Mouse (Mus musculus): ENCODE measurements around the gene Sf3a2. TPM values are rescaled to one million over a fixed set of nuclear protein-coding genes. Genes with fewer than 3 reads are reported as not detected.

Sf3a2 gene
- total RNA-seq, 2 experiments from 2014 or later: 46.2 to 52.0 TPM

- no peak for DNase-seq (ENCODE audit: extremely low spot score in 1 of 2, low spot score in 1 of 2)
These were observed 45.3 kb downstream of the Sf3a2 start for GRCm38 (mm10) chr10:80843087-80843930.

GRCm38 (mm10) chr10:80843931-80844547 is 46.0 kb downstream of the Sf3a2 start, which contains the start of gene Lingo3:
TSS of gene Lingo3 (minus strand) at chr10:80844039.
- DNase-seq (ENCODE audit: extremely low spot score in 1 of 2, low spot score in 1 of 2): peak; percentile 51 to 52

DNA sequence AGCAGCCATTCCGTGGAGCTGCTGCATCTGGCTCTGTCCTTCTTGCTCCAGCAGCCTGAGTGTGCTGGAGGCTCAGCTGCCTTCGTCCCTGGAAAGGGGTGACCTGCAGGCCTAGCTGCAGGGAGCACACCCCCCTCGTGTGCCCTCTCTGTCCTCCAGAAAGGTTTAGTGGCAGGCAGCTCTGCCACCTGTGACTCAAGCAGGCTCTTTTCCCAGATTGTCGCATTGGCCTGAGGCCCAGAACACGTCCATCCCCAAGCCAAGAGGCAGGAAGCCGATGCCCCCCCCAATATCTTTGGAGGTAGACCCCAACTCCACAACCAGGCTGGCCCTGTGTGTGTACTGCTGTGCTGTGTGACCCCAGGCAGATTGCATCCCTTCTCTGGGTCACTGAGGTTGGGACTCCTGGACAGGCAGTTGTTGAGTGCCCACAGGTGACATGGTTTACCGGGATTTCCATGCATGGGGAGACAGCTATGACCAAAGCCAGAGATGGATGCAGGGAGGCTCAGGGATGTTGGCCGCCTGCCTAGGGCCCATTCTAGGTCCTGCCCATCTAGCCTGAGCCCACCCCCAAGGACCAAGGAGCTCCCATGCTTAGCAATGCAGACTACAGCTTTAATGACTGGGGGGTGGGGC is 47.2 kb downstream of the Sf3a2 start:
- DNase-seq (ENCODE audit: extremely low spot score in 1 of 2, low spot score in 1 of 2): no peak

GRCm38 (mm10) chr10:80845732-80846131 is 47.7 kb downstream of the Sf3a2 start:
- DNase-seq (ENCODE audit: extremely low spot score in 1 of 2, low spot score in 1 of 2): no peak

DNA sequence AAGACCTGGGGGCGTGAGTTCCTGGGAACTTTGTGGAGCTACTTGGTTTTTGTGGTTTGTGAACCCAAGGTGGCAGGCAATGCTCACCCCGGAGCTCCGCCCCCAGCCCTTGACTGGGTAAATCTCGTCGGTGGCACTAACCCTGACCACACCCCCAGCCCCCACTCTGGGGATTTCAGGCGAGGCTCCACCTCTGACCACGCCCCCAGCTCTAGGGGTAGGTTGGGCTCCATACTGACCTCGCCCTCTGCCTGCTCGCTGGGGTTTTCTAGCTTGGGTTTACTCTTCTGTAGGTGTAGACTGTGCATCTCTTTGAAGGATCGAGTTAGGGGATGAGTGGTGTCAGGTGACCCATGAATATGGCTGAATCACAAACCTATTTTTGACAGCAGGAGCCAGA is 50.6 kb downstream of the Sf3a2 start:
- DNase-seq (ENCODE audit: extremely low spot score in 1 of 2, low spot score in 1 of 2): no peak

Small RNA genes lying within 50 kb of the gene (microRNA-seq; reads per million reads assigned to microRNA genes)
- 4.2 to 4.8 reads per million in 2 experiments for gene Mir1982

Other genes with a start within 250 kb of the Sf3a2 start
- gene Rexo1, start 236.6 kb upstream of the Sf3a2 start, total RNA-seq (2021): 10 to 100 TPM; 45.2 to 54.6 TPM
- 10 to 100 TPM; 57.3 to 57.6 TPM for gene Klf16, start 220.9 kb upstream of the Sf3a2 start, total RNA-seq (2021)
- 100 to 1,000 TPM; 184 to 192 TPM for gene Abhd17a, start 207.9 kb upstream of the Sf3a2 start, total RNA-seq (2021)
- gene Scamp4, start 195.3 kb upstream of the Sf3a2 start, total RNA-seq (2021): 10 to 100 TPM; 44.1 to 45.5 TPM
- gene Adat3, start 195.3 kb upstream of the Sf3a2 start, total RNA-seq (2021): 1 to 10 TPM; 1.7 to 1.8 TPM
- gene Gm49322, start 192.2 kb upstream of the Sf3a2 start, total RNA-seq (2021): 1 to 10 TPM; 2.4 to 3.4 TPM
- gene Csnk1g2, start 175.4 kb upstream of the Sf3a2 start, total RNA-seq (2021): 100 to 1,000 TPM; 208 to 236 TPM
- 100 to 1,000 TPM; 103 to 107 TPM for gene Btbd2, start 141.1 kb upstream of the Sf3a2 start, total RNA-seq (2021)
- gene Mknk2, start 120.1 kb upstream of the Sf3a2 start, total RNA-seq (2021): 10 to 100 TPM; 45.0 to 50.9 TPM
- gene Mob3a, start 96.2 kb upstream of the Sf3a2 start, total RNA-seq (2021): 10 to 100 TPM; 13.0 to 13.6 TPM
- 10 to 100 TPM; 46.4 to 61.7 TPM for gene Izumo4, start 96.0 kb upstream of the Sf3a2 start, total RNA-seq (2021)
- gene Ap3d1, start 55.9 kb upstream of the Sf3a2 start, total RNA-seq (2021): 100 to 1,000 TPM; 128 to 143 TPM
- gene Dot1l, start 43.0 kb upstream of the Sf3a2 start, total RNA-seq (2021): 10 to 100 TPM; 39.9 to 60.6 TPM
- gene Plekhj1, start 428 bp downstream of the Sf3a2 start, total RNA-seq (2021): 10 to 100 TPM; 63.6 to 71.6 TPM
- gene Amh, start 7.0 kb downstream of the Sf3a2 start, total RNA-seq (2021): 1 to 10 TPM; 2.3 to 3.2 TPM
- gene Jsrp1, start 15.3 kb downstream of the Sf3a2 start, total RNA-seq (2021): 1 to 10 TPM; 2.5 to 3.5 TPM
- 100 to 1,000 TPM; 491 to 550 TPM for gene Oaz1, start 28.5 kb downstream of the Sf3a2 start, total RNA-seq (2021)
- gene Lingo3, start 45.8 kb downstream of the Sf3a2 start, total RNA-seq (2021): 10 to 100 TPM; 38.3 to 39.9 TPM
- 10 to 100 TPM; 41.5 to 43.8 TPM for gene Lsm7, start 57.0 kb downstream of the Sf3a2 start, total RNA-seq (2021)
- 10 to 100 TPM; 61.5 to 65.7 TPM for gene Sppl2b, start 57.1 kb downstream of the Sf3a2 start, total RNA-seq (2021)
- under 1 TPM; 0.40 to 0.62 TPM for gene Tmprss9, start 73.7 kb downstream of the Sf3a2 start, total RNA-seq (2021)
- 100 to 1,000 TPM; 145 to 167 TPM for gene Timm13, start 102.8 kb downstream of the Sf3a2 start, total RNA-seq (2021)
- 10 to 100 TPM; 17.5 to 19.6 TPM for gene Lmnb2, start 120.0 kb downstream of the Sf3a2 start, total RNA-seq (2021)
- gene Gadd45b, start 131.9 kb downstream of the Sf3a2 start, total RNA-seq (2021): 10 to 100 TPM; 15.0 to 16.7 TPM
- 100 to 1,000 TPM; 180 to 184 TPM for gene Gng7, start 216.7 kb downstream of the Sf3a2 start, total RNA-seq (2021)
- 100 to 1,000 TPM in 1 of 2 experiments, 10 to 100 TPM in 1; 98.7 to 103 TPM for gene Diras1, start 227.5 kb downstream of the Sf3a2 start, total RNA-seq (2021)
- 10 to 100 TPM; 67.5 to 74.9 TPM for gene Slc39a3, start 239.2 kb downstream of the Sf3a2 start, total RNA-seq (2021)